Mouse (Mus musculus): ENCODE results near the gene Ccdc138. TPM values are rescaled to one million over a fixed set of nuclear protein-coding genes. Genes with fewer than 3 reads are reported as not detected.

Ccdc138 gene
- polyA plus RNA-seq, 1 experiment from 2014 or later, result 10.7 TPM

DNA sequence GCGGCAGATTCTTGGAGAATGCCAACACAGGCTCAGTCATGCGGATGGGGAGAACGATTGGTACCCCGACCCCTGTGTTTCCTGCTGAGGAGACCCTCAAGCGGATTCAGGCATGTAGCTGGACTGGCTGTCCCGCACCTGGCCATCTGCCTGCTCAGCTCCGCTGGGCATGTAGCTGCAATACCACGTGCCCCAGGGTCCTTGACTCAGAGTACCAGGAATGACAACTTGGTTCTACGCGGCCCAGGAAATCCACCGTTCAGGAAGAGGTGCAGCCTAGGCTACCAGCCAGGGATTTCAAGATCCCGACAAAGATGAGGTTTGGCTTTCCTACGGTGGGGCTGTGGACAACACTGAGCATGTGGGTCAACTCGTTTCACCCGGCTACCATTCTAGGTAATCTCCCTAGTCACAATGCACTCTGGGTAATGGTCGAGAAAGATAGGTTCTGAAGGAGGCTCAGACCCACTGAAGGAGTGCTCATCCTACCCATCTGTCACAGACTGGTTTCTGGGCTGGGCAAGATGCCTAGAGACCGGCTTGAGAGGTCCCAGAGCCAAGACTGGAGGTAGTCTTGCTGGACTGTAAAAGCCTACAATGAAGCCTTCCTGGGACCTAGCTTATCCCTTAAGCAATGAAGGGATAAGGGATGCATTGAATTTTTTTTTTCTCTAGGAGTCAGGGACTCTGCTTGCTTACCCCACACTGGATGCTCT lies 120.9 kb downstream of the Ccdc138 start:
- Histone ChIP-seq H3K4me2 (no peak overlapping the region), H3K9me3 (replicated peaks) (no peaks in the 10 kb centered on the region), H3K9ac (no peak overlapping the region), H3K4me1 (no peaks in the 10 kb centered on the region), H3K36me3 (no peaks in the 10 kb centered on the region), H3K4me3 (replicated peaks) (no peak overlapping the region), H3K27ac (no peak overlapping the region), H3K27me3 (no peaks in the 10 kb centered on the region)
- ATAC-seq (replicated peaks; ENCODE audit: low FRiP score), result no peak
- 86% methylated on average over 17 of the region's 17 CpGs for WGBS

- no peak for ATAC-seq (replicated peaks; ENCODE audit: low FRiP score)
- no peak overlapping the region for H3K4me2 ChIP-seq
- 95% methylated on average over 4 of the region's 4 CpGs for WGBS
- H3K9ac ChIP-seq, result no peak overlapping the region
- no peaks in the 10 kb centered on the region for H3K9me3 ChIP-seq (replicated peaks)
- H3K27ac ChIP-seq, result no peak overlapping the region
- H3K4me1 ChIP-seq, result no peaks in the 10 kb centered on the region
- H3K27me3 ChIP-seq, result no peaks in the 10 kb centered on the region
- no peak overlapping the region for H3K4me3 ChIP-seq (replicated peaks)
- no peaks in the 10 kb centered on the region for H3K36me3 ChIP-seq
Observed at GRCm38 (mm10) chr10:58619266-58619665, 121.5 kb downstream of the Ccdc138 start.

- Histone ChIP-seq H3K36me3 (no peaks in the 10 kb centered on the region), H3K27me3 (no peaks in the 10 kb centered on the region), H3K4me3 (replicated peaks) (no peak overlapping the region), H3K4me2 (no peak overlapping the region), H3K9me3 (replicated peaks) (no peaks in the 10 kb centered on the region), H3K27ac (no peak overlapping the region), H3K9ac (no peak overlapping the region), H3K4me1 (0 out of 2 replicates have a peak, but pooled peaks cover 4% of the 10 kb centered on the region)
- no peak for ATAC-seq (replicated peaks; ENCODE audit: low FRiP score)
- WGBS, result 61% methylated on average over 12 of the region's 12 CpGs
Observed at GRCm38 (mm10) chr10:58624848-58625711, 127.3 kb downstream of the Ccdc138 start.

Other genes with a start within 250 kb of the Ccdc138 start
- gene Gcc2, start 242.5 kb upstream of the Ccdc138 start, polyA plus RNA-seq (2015; fragmentation: Nextera tagmentation; extraction: Ambion mirVana), result 58.5 and 69.7 TPM in 2 replicates
- 149 and 157 TPM in 2 replicates for gene Lims1, start 174.5 kb upstream of the Ccdc138 start, polyA plus RNA-seq (2015; fragmentation: Nextera tagmentation; extraction: Ambion mirVana)
- gene Ranbp2, start 51.0 kb upstream of the Ccdc138 start, polyA plus RNA-seq (2015; fragmentation: Nextera tagmentation; extraction: Ambion mirVana), result 24.5 and 24.6 TPM in 2 replicates
- gene Edar, start 177.7 kb downstream of the Ccdc138 start, polyA plus RNA-seq (2015; fragmentation: Nextera tagmentation; extraction: Ambion mirVana), result 0.22 and 0.36 TPM in 2 replicates
- gene Gm17542, start 220.3 kb downstream of the Ccdc138 start, polyA plus RNA-seq (2015; fragmentation: Nextera tagmentation; extraction: Ambion mirVana), result not detected in 2 replicates